Mouse (Mus musculus): ENCODE measurements around the gene A630001G21Rik.

DNA sequence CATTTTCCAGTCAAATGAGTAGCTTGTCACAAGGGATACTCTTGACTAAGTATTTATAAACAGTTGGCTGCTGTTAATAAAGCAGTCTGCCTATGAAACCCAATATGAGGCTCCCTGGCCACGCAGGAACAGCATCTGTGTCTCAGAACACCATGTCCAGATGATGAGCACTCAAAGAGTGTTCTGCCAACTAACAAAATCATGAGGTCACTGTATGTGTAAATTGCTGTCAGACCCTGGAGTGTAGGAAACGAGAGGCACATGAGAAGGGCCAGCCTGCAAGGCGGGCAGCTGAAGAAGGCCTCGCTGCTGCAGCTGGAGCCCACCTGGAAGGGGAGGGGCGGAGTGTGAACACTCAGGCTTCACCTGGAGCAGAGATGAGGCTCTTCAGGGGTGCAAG, 48.7 kb upstream of the A630001G21Rik start:
- no peak for TF ChIP-seq ZC3H11A (IDR thresholded peaks at IDR 0.05; ENCODE audit: borderline replicate concordance, low read depth, low read length)
- no peak for TF ChIP-seq HCFC1 (IDR thresholded peaks at IDR 0.05; ENCODE audit: borderline replicate concordance, insufficient read depth, low read length)
- no peak for TF ChIP-seq ZNF384 (IDR thresholded peaks at IDR 0.05; ENCODE audit: low read depth, low read length)
